Mouse (Mus musculus) lung, embryonic 15.5 days (tissue): ENCODE data around the gene Cdh6. TPM values are rescaled to one million over a fixed set of nuclear protein-coding genes. Genes with fewer than 3 reads are reported as not detected.

Source experiments
- ATAC-seq: fragments of 200-750 bp; cut with Nextera tagmentation; 2 replicates; pipeline ENCODE4 v1.8.0; 2017; ENCODE audit warnings: moderate number of reproducible peaks, borderline replicate concordance; ENCODE audit not compliant: low FRiP score, low TSS enrichment; ENCODE audit errors: extremely low read depth
- H3K27ac ChIP-seq: fragments of 300-500 bp; sonication (generic); 2 replicates; pipeline ENCODE4 v1.5.1; 2015; ENCODE audit warnings: moderate library complexity, mild to moderate bottlenecking, inconsistent platforms
- H3K27me3 ChIP-seq: fragments of 300-500 bp; sonication (generic); 2 replicates; pipeline ENCODE4 v1.6.1; 2015; ENCODE audit warnings: inconsistent platforms
- H3K36me3 ChIP-seq: fragments of 300-500 bp; sonication (generic); 2 replicates; pipeline ENCODE4 v1.6.1; 2015; ENCODE audit warnings: inconsistent platforms
- H3K4me1 ChIP-seq: fragments of 300-500 bp; sonication (generic); 2 replicates; pipeline ENCODE4 v1.6.1; 2015; ENCODE audit warnings: inconsistent platforms
- H3K4me2 ChIP-seq: fragments of 300-500 bp; sonication (generic); 2 replicates; pipeline ENCODE4 v1.6.1; 2015; ENCODE audit warnings: inconsistent platforms, mild to moderate bottlenecking, moderate library complexity
- H3K4me3 ChIP-seq: fragments of 300-500 bp; sonication (generic); 2 replicates; pipeline ENCODE4 v1.5.1; 2015; ENCODE audit warnings: mild to moderate bottlenecking, inconsistent platforms
- H3K9ac ChIP-seq: fragments of 300-500 bp; sonication (generic); 2 replicates; pipeline ENCODE4 v1.6.1; 2015; ENCODE audit warnings: inconsistent platforms
- H3K9me3 ChIP-seq: fragments of 300-500 bp; sonication (generic); 2 replicates; pipeline ENCODE4 v1.6.1; 2016; ENCODE audit warnings: inconsistent platforms
- WGBS: fragments of 180-500 bp; shearing (Covaris S2); methylation state at CpG from one replicate; pipeline ENCODE4 v1.1.7; 2015; 5-methylcytosine and 5-hydroxymethylcytosine counted together
- polyA plus RNA-seq: library from polyadenylated mRNA; unstranded; fragments of >200 nt; fragmentation: Nextera tagmentation; extraction: Ambion mirVana; gene quantifications from 2 replicates; pipeline ENCODE4 v1.2.1, GENCODE M21; 2015

The Cdh6 gene
- polyA plus RNA-seq, 1 experiment from 2014 or later = 2.9 TPM

- H3K9ac ChIP-seq = no peak overlapping the region
- H3K27me3 ChIP-seq = no peaks in the 10 kb centered on the region
- no peak overlapping the region for H3K4me3 ChIP-seq
- no peak overlapping the region for H3K4me2 ChIP-seq
- H3K27ac ChIP-seq = no peak overlapping the region
- WGBS = 55% methylated on average over 2 of the region's 2 CpGs
- H3K9me3 ChIP-seq = no peaks in the 10 kb centered on the region
- H3K4me1 ChIP-seq = no peaks in the 10 kb centered on the region
- H3K36me3 ChIP-seq = no peaks in the 10 kb centered on the region
- ATAC-seq = no peak
Observed at GRCm38 (mm10) chr15:13030641-13031040, 142.8 kb downstream of the Cdh6 start.

GRCm38 (mm10) chr15:13027513-13027912 lies 146.0 kb downstream of the Cdh6 start:
- Histone ChIP-seq H3K36me3 (no peaks in the 10 kb centered on the region), H3K27ac (no peak overlapping the region), H3K4me3 (no peak overlapping the region), H3K4me2 (no peak overlapping the region), H3K4me1 (no peaks in the 10 kb centered on the region), H3K9me3 (no peaks in the 10 kb centered on the region), H3K27me3 (no peaks in the 10 kb centered on the region), H3K9ac (no peak overlapping the region)
- 57% methylated on average over 5 of the region's 5 CpGs for WGBS
- no peak for ATAC-seq

GRCm38 (mm10) chr15:13016756-13017357 lies 156.6 kb downstream of the Cdh6 start:
- no peaks in the 10 kb centered on the region for H3K27me3 ChIP-seq
- no peaks in the 10 kb centered on the region for H3K4me1 ChIP-seq
- no peak overlapping the region for H3K4me2 ChIP-seq
- no peak overlapping the region for H3K4me3 ChIP-seq
- no peak for ATAC-seq
- WGBS = 76% methylated on average over 2 of the region's 2 CpGs
- no peaks in the 10 kb centered on the region for H3K36me3 ChIP-seq
- H3K27ac ChIP-seq = no peak overlapping the region
- H3K9ac ChIP-seq = no peak overlapping the region
- no peaks in the 10 kb centered on the region; the same call in 1 of the 2 replicates for H3K9me3 ChIP-seq

GRCm38 (mm10) chr15:13008803-13009202 lies 164.7 kb downstream of the Cdh6 start:
- Histone ChIP-seq H3K27me3 (no peaks in the 10 kb centered on the region), H3K9ac (no peak overlapping the region), H3K4me3 (no peak overlapping the region), H3K4me1 (no peaks in the 10 kb centered on the region), H3K36me3 (no peaks in the 10 kb centered on the region), H3K27ac (no peak overlapping the region), H3K4me2 (no peak overlapping the region), H3K9me3 (no peaks in the 10 kb centered on the region)
- ATAC-seq = no peak
- WGBS = 71% methylated on average over 4 of the region's 4 CpGs

GRCm38 (mm10) chr15:13005934-13006333 lies 167.5 kb downstream of the Cdh6 start:
- no peaks in the 10 kb centered on the region for H3K4me1 ChIP-seq
- H3K36me3 ChIP-seq = no peaks in the 10 kb centered on the region
- WGBS = 71% methylated on average over 13 of the region's 13 CpGs
- no peak overlapping the region for H3K4me3 ChIP-seq
- no peaks in the 10 kb centered on the region for H3K9me3 ChIP-seq
- no peak overlapping the region for H3K9ac ChIP-seq
- H3K4me2 ChIP-seq = no peak overlapping the region
- ATAC-seq = no peak
- no peak overlapping the region for H3K27ac ChIP-seq
- H3K27me3 ChIP-seq = no peaks in the 10 kb centered on the region

- H3K36me3 ChIP-seq = no peaks in the 10 kb centered on the region
- no peak overlapping the region for H3K9ac ChIP-seq
- 65% methylated on average over 7 of the region's 7 CpGs for WGBS
- no peak overlapping the region for H3K4me2 ChIP-seq
- ATAC-seq = no peak
- H3K9me3 ChIP-seq = no peaks in the 10 kb centered on the region
- H3K4me1 ChIP-seq = no peaks in the 10 kb centered on the region
- no peak overlapping the region for H3K4me3 ChIP-seq
- H3K27ac ChIP-seq = no peak overlapping the region
- no peaks in the 10 kb centered on the region for H3K27me3 ChIP-seq
Observed at GRCm38 (mm10) chr15:13001549-13001948, 171.9 kb downstream of the Cdh6 start.

GRCm38 (mm10) chr15:12994563-12995359 lies 178.7 kb downstream of the Cdh6 start:
- H3K9ac ChIP-seq = no peak overlapping the region
- H3K36me3 ChIP-seq = no peaks in the 10 kb centered on the region
- 65% methylated on average over 9 of the region's 9 CpGs for WGBS
- ATAC-seq = no peak
- H3K4me2 ChIP-seq = no peak overlapping the region
- H3K27me3 ChIP-seq = no peaks in the 10 kb centered on the region
- no peaks in the 10 kb centered on the region for H3K9me3 ChIP-seq
- H3K4me3 ChIP-seq = no peak overlapping the region
- H3K27ac ChIP-seq = no peak overlapping the region
- H3K4me1 ChIP-seq = no peaks in the 10 kb centered on the region
